Comparison of ENCODE assay signal across 30 mouse cellular contexts in genomic region chr6:142806326-142806725, GRCm38 (mm10). TPM values are rescaled to one million over a fixed set of nuclear protein-coding genes. Genes with fewer than 3 reads are reported as not detected.
DNase-seq lines count a peak whose midpoint lies in the region; ATAC-seq and TF ChIP-seq lines count a peak whose summit lies in the region.
"Had no signal": no experiment of that assay in that cellular context is flagged by ENCODE, and none has a peak within 500 bp of the region (broad histone marks: within the 10 kb centered on the region; RNA-seq: fewer than 3 reads in every experiment).

No protein-coding gene starts in this region.

- WGBS in intestine, embryonic 16.5 days, result 73% methylated on average over 4 of the region's 4 CpGs

- H3K9me3 ChIP-seq in CH12.LX (replicated peaks; ENCODE audit: low read length), result no peaks in the 10 kb centered on the region
- H3K9me3 ChIP-seq in intestine, embryonic 16.5 days (ENCODE audit: control insufficient read depth, low read length), result no peaks in the 10 kb centered on the region
- H3K9me3 ChIP-seq: heart, embryonic 15.5 days; liver, embryonic 13.5 days; lung, embryonic 15.5 days; midbrain, embryonic 12.5 days; stomach, embryonic 15.5 days had no signal

- TF ChIP-seq CTCF in CH12.LX (conservative IDR thresholded peaks at IDR 0.05 in 1 of 2, IDR thresholded peaks at IDR 0.05 in 1 of 2; ENCODE audit: low read depth in 2 of 2, low read length in 2 of 2), result no peak

- in situ Hi-C loops in CH12.LX (cut with MboI; ENCODE audit: low pct_ligation_motif_present, low pct_unique_long_range_greater_than_20kb, low sequenced_read_pairs), result no loop called here

- H3K9ac ChIP-seq in CH12.LX (ENCODE audit: insufficient read depth, low read depth), result no peak overlapping the region
- H3K9ac ChIP-seq in intestine, embryonic 16.5 days (ENCODE audit: low read depth, low read length), result no peak overlapping the region
- H3K9ac ChIP-seq: heart, embryonic 15.5 days; hindbrain, embryonic 14.5 days; liver, embryonic 13.5 days; lung, embryonic 15.5 days; midbrain, embryonic 12.5 days; stomach, embryonic 15.5 days had no signal

- TF ChIP-seq EP300 in CH12.LX (IDR thresholded peaks at IDR 0.05; ENCODE audit: low read length), result no peak

- no peak overlapping the region for H3K4me3 ChIP-seq in CH12.LX (replicated peaks in 1 of 3; ENCODE audit: low read depth in 2 of 3, low read length in 2 of 3, poor library complexity in 1 of 3)
- H3K4me3 ChIP-seq in intestine, embryonic 16.5 days (ENCODE audit: low read length), result no peak overlapping the region
- H3K4me3 ChIP-seq: heart, embryonic 15.5 days; layer of hippocampus, adult 2 months; liver, embryonic 13.5 days; lung, embryonic 15.5 days; midbrain, embryonic 12.5 days; stomach, embryonic 15.5 days had no signal

- TF ChIP-seq RAD21 in CH12.LX (IDR thresholded peaks at IDR 0.05; ENCODE audit: low read depth, low read length), result no peak

- dilution Hi-C loops in CH12.LX (cut with MboI; ENCODE audit: extremely low pct_ligation_motif_present, extremely low pct_unique_long_range_greater_than_20kb, low sequenced_read_pairs), result no loop called here

- H3K4me2 ChIP-seq in CH12.LX (ENCODE audit: insufficient read depth, low read depth, poor library complexity, severe bottlenecking), result peak overlapping the region; percentile 24; the same call in 1 of the 2 replicates
- no peak overlapping the region for H3K4me2 ChIP-seq in intestine, embryonic 16.5 days (ENCODE audit: low read depth, low read length)
- H3K4me2 ChIP-seq: heart, embryonic 15.5 days; hindbrain, embryonic 14.5 days; liver, embryonic 13.5 days; lung, embryonic 15.5 days; midbrain, embryonic 12.5 days; stomach, embryonic 15.5 days had no signal

- no peaks in the 10 kb centered on the region for H3K79me2 ChIP-seq in CH12.LX (replicated peaks; ENCODE audit: control insufficient read depth, extremely low read depth, insufficient read depth, poor library complexity, severe bottlenecking)

- DNase-seq in CH12.LX (ENCODE audit: extremely low read depth) (no peak), MEL-GATA-1-ER (ENCODE audit: extremely low read depth, low read depth) (peak; percentile 85)
- DNase-seq in right cerebral cortex, postnatal 14 days, result no peak
- DNase-seq in cerebellum, adult 18-20 months, result no peak
- no peak for DNase-seq in yolk sac, embryonic 10.5 days (ENCODE audit: low spot score)
- DNase-seq: adrenal gland, adult 2 months; cerebellum, adult 11-12 months; cerebellum, postnatal 14 days; gastrocnemius, postnatal 36 days; heart, postnatal 36 days; kidney, adult 9 months; kidney, postnatal 14 days; liver, embryonic 13.5 days; right cerebral cortex, postnatal 4 days; thymus, adult 18-20 months; thymus, postnatal 4 days had no signal

- no peak for TF ChIP-seq POLR2A in CH12.LX (IDR thresholded peaks at IDR 0.05; ENCODE audit: low read depth, low read length)

- no peak overlapping the region for H3K27ac ChIP-seq in CH12.LX (ENCODE audit: insufficient read depth, low read depth)
- no peak overlapping the region for H3K27ac ChIP-seq in intestine, embryonic 16.5 days (ENCODE audit: low read length)
- H3K27ac ChIP-seq: heart, embryonic 15.5 days; hindbrain, embryonic 14.5 days; layer of hippocampus, adult 2 months; liver, embryonic 13.5 days; lung, embryonic 15.5 days; macrophage; midbrain, embryonic 12.5 days; stomach, embryonic 15.5 days had no signal

- H3K27me3 ChIP-seq in CH12.LX (replicated peaks), result no peaks in the 10 kb centered on the region
- H3K27me3 ChIP-seq in intestine, embryonic 16.5 days (replicated peaks; ENCODE audit: control insufficient read depth, insufficient read depth, low read length), result no peaks in the 10 kb centered on the region
- H3K27me3 ChIP-seq: heart, embryonic 15.5 days; liver, embryonic 13.5 days; lung, embryonic 15.5 days; midbrain, embryonic 12.5 days; stomach, embryonic 15.5 days had no signal

- no peaks in the 10 kb centered on the region for H3K36me3 ChIP-seq in CH12.LX (replicated peaks in 1 of 2; ENCODE audit: control insufficient read depth in 1 of 2, insufficient read depth in 1 of 2, low read length in 1 of 2)
- H3K36me3 ChIP-seq in intestine, embryonic 16.5 days (ENCODE audit: control insufficient read depth, insufficient read depth, low read length), result no peaks in the 10 kb centered on the region
- H3K36me3 ChIP-seq: heart, embryonic 15.5 days; liver, embryonic 13.5 days; lung, embryonic 15.5 days; midbrain, embryonic 12.5 days; stomach, embryonic 15.5 days had no signal

- peak; percentile 19 for ATAC-seq in intestine, embryonic 16.5 days
- ATAC-seq in monocyte, adult 5-6 weeks (replicated peaks; ENCODE audit: insufficient number of reproducible peaks, low FRiP score, low TSS enrichment, poor library complexity, severe bottlenecking), result peak; percentile 54; the same call in 1 of the 2 replicates
- ATAC-seq: forebrain, embryonic 16.5 days; inflammation-experienced regulatory T-cells, adult 6 months had no signal

- H3K4me1 ChIP-seq in CH12.LX (ENCODE audit: control insufficient read depth in 1 of 2, insufficient read depth in 2 of 2), result peaks cover 8 to 26% of the 10 kb centered on the region in 2 experiments; a peak in 3 of 4 replicates
- no peaks in the 10 kb centered on the region for H3K4me1 ChIP-seq in intestine, embryonic 16.5 days (ENCODE audit: control insufficient read depth, insufficient read depth, low read length)
- H3K4me1 ChIP-seq: heart, embryonic 15.5 days; lung, embryonic 15.5 days; stomach, embryonic 15.5 days had no signal

TF ChIP-seq in CH12.LX, 34 proteins besides CTCF, POLR2A, EP300 and RAD21:
- TF ChIP-seq ETS1 (conservative IDR thresholded peaks at IDR 0.05; ENCODE audit: low read depth, low read length) (0 out of 2 replicates have a peak, but pooled peaks have one; percentile 10), NELFE (IDR thresholded peaks at IDR 0.05; ENCODE audit: low read depth, low read length) (no peak), MXI1 (IDR thresholded peaks at IDR 0.05; ENCODE audit: low read depth, low read length) (no peak)
TF ChIP-seq in CH12.LX: peak in this region for 1.

RNA-seq across cellular contexts. Expression of gene Sult6b2, which starts 2.0 kb away (rescaled TPM):
- total RNA-seq in CH12.LX (2012; rRNA removed) (0.08 and 0.25 TPM in 2 replicates), CH12.LX (2014; rRNA removed) (0.49 and 0.54 TPM in 2 replicates)
- polyA plus RNA-seq in CH12.LX (2012; ENCODE audit: insufficient read length, low read depth), result 1.1 and 1.8 TPM in 2 replicates
- 49.8 and 76.7 TPM in 2 replicates for polyA plus RNA-seq in intestine, embryonic 16.5 days (2015; fragmentation: Nextera tagmentation; extraction: Ambion mirVana)
- total RNA-seq in monocyte, adult 5-6 weeks (2017), result not detected in 3 replicates
- total RNA-seq: adrenal gland, adult 2 months; adrenal gland, postnatal 4 days; gastrocnemius, postnatal 36 days had no signal
- polyA plus RNA-seq: adrenal gland, adult 2 months; embryonic facial prominence, embryonic 14.5 days; heart, embryonic 15.5 days; hindbrain, embryonic 14.5 days; inflammation-experienced regulatory T-cells, adult 6 months; limb, embryonic 11.5 days; liver, embryonic 13.5 days; lung, embryonic 15.5 days; macrophage; midbrain, embryonic 12.5 days had no signal

RNA-seq across cellular contexts. Expression of gene Cmas, which starts 49.8 kb away (rescaled TPM):
- total RNA-seq in CH12.LX (2012; rRNA removed) (37.3 and 39.5 TPM in 2 replicates), CH12.LX (2014; rRNA removed) (62.4 and 66.7 TPM in 2 replicates)
- polyA plus RNA-seq in CH12.LX (2012; ENCODE audit: insufficient read length, low read depth), result 63.9 and 65.7 TPM in 2 replicates
- polyA plus RNA-seq in intestine, embryonic 16.5 days (2015; fragmentation: Nextera tagmentation; extraction: Ambion mirVana), result 145 and 153 TPM in 2 replicates
- 92.6 to 119 TPM (median 117 TPM) in 3 replicates for total RNA-seq in monocyte, adult 5-6 weeks (2017)
